Mouse (Mus musculus) erythroblast, embryonic 14.5 days (primary cell): ENCODE data around the gene Mogat1. TPM values are rescaled to one million over a fixed set of nuclear protein-coding genes. Genes with fewer than 3 reads are reported as not detected.

Experiments
- H3K27me3 ChIP-seq: 2 replicates; pipeline ENCODE4 v1.6.1; 2012; ENCODE audit warnings: inconsistent platforms; ENCODE audit not compliant: control insufficient read depth
- H3K36me3 ChIP-seq: 2 replicates; pipeline ENCODE4 v1.6.1; 2012; ENCODE audit warnings: mild to moderate bottlenecking, inconsistent platforms; ENCODE audit not compliant: control insufficient read depth
- H3K4me1 ChIP-seq: 2 replicates; pipeline ENCODE4 v1.6.1; 2012; ENCODE audit warnings: inconsistent platforms; ENCODE audit not compliant: control insufficient read depth
- H3K4me3 ChIP-seq: replicated peaks from 2 replicates; pipeline ENCODE3; 2012; ENCODE audit warnings: moderate library complexity, mild to moderate bottlenecking, inconsistent platforms
- H3K9me3 ChIP-seq: 2 replicates; pipeline ENCODE4 v1.6.1; 2012; ENCODE audit warnings: low read length, inconsistent platforms, mixed read lengths; ENCODE audit not compliant: control insufficient read depth
- GATA1 ChIP-seq: IDR thresholded peaks from 2 replicates; pipeline ENCODE4 v1.6.1; 2012; ENCODE audit warnings: low read length, inconsistent platforms, mixed read lengths
- TAL1 ChIP-seq: IDR thresholded peaks from 3 replicates; pipeline ENCODE4 v1.6.1; 2012; ENCODE audit warnings: low read length, inconsistent platforms, mixed read lengths
- polyA plus RNA-seq: library from polyadenylated mRNA; stranded (reverse); fragments of >175 nt; gene quantifications from 2 replicates; pipeline ENCODE4 v1.2.3, GENCODE M21; 2012

The Mogat1 gene
- polyA plus RNA-seq, 1 experiment = not detected

DNA sequence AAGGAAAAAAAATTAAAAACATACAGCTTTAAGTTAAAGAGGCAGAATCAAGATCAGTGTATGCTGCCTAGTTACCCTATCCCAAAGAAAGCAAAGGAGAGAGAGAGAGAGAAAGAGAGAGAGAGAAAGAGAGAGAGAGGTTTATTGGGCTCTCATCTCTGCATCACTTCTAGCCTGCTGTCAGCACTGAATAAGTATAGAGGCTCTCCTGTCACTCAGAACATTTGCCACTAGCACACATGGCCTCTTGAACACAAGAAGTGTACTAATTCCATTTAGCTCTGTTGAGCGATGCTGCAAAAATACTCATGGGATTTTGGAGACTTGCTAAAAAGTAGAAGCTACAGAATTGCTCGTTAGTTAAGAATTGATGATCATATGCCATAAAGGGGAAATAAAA is 56.2 kb downstream of the Mogat1 start:
- H3K27me3 ChIP-seq = no peaks in the 10 kb centered on the region
- H3K4me3 ChIP-seq = no peak overlapping the region
- TF ChIP-seq TAL1 = no peak
- no peak for TF ChIP-seq GATA1
- peaks cover 4% of the 10 kb centered on the region for H3K9me3 ChIP-seq
- H3K36me3 ChIP-seq = no peaks in the 10 kb centered on the region
- no peaks in the 10 kb centered on the region for H3K4me1 ChIP-seq

DNA sequence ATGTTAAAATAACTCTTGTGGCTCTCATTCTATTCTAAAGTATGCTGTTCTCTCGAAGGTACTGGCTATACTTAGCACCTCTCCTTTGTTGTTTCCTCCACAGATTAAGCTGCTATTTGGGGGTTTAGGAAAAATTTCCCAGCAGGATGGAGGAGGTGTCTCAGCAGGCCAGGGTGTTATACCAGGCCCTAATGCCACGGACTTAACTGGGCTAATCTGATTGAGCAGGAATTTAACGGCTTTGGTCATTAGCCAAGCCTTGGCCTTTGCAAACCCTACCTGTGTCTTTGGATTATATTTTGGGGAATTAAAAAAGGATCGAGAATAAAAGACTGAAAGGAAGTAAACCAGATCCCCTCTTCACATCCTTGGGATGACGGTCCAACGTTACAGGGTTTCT is 56.6 kb downstream of the Mogat1 start:
- H3K4me3 ChIP-seq = no peak overlapping the region
- TF ChIP-seq GATA1 (no peak), TAL1 (no peak)
- H3K27me3 ChIP-seq = no peaks in the 10 kb centered on the region
- H3K4me1 ChIP-seq = no peaks in the 10 kb centered on the region
- no peaks in the 10 kb centered on the region for H3K36me3 ChIP-seq
- H3K9me3 ChIP-seq = peaks cover 4% of the 10 kb centered on the region

GRCm38 (mm10) chr1:78567834-78568507 is 57.2 kb downstream of the Mogat1 start:
- Histone ChIP-seq H3K27me3 (no peaks in the 10 kb centered on the region), H3K9me3 (peaks cover 4% of the 10 kb centered on the region), H3K36me3 (no peaks in the 10 kb centered on the region), H3K4me1 (no peaks in the 10 kb centered on the region), H3K4me3 (no peak overlapping the region)
- TF ChIP-seq GATA1 (no peak), TAL1 (no peak)

DNA sequence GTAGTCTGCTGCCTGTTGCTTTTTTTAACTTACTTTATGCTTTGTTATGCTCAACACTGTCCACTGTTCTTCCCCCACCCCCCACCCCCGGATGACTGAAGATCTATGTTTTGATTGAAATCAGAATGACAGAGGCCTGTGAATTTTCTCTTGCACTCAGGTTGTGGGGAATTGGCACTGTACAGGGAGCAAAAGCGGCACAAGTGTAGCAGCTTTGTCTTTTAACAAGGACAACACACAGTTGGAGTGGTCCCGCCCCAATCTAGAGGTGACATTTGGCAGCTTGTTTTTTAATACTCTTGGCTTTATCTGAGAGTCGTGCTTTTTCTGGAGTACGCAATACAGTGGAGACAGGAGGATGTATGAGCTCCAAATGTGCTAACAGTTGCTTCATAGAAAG is 58.8 kb downstream of the Mogat1 start:
- peaks cover 4% of the 10 kb centered on the region for H3K9me3 ChIP-seq
- no peak overlapping the region for H3K4me3 ChIP-seq
- H3K4me1 ChIP-seq = no peaks in the 10 kb centered on the region
- no peaks in the 10 kb centered on the region for H3K36me3 ChIP-seq
- TF ChIP-seq TAL1 (no peak), GATA1 (no peak)
- no peaks in the 10 kb centered on the region for H3K27me3 ChIP-seq

- Histone ChIP-seq H3K4me3 (no peak overlapping the region), H3K36me3 (no peaks in the 10 kb centered on the region), H3K27me3 (no peaks in the 10 kb centered on the region), H3K9me3 (no peaks in the 10 kb centered on the region), H3K4me1 (no peaks in the 10 kb centered on the region)
- TF ChIP-seq TAL1 (no peak), GATA1 (no peak)
These were observed 74.3 kb downstream of the Mogat1 start for GRCm38 (mm10) chr1:78585080-78585479.

DNA sequence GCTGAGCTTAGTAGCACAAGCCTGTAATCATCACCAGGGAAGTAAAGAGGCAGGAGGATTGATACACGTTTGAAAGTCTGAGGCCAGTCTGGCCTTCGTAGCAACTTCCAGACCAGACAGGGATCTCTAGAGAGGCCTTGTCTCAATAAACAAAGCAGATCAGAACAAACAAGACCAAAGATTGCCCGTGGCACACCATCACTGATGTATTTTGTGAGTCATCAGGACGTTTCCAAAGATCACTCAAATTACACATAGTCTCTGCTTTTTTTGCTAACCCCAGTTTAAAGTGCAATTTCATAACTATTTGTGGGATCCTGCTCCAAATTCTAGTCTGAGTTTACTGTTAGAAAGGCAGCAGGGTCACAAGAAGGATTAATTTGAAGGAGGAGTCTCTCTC is 76.2 kb downstream of the Mogat1 start:
- TF ChIP-seq GATA1 (no peak), TAL1 (no peak)
- no peaks in the 10 kb centered on the region for H3K36me3 ChIP-seq
- H3K4me3 ChIP-seq = no peak overlapping the region
- no peaks in the 10 kb centered on the region for H3K9me3 ChIP-seq
- no peaks in the 10 kb centered on the region for H3K4me1 ChIP-seq
- H3K27me3 ChIP-seq = no peaks in the 10 kb centered on the region

Other genes starting within 250 kb of the Mogat1 start
- gene Sgpp2, start 200.6 kb upstream of the Mogat1 start, polyA plus RNA-seq = not detected in 2 replicates
- gene Farsb, start 22.1 kb upstream of the Mogat1 start, polyA plus RNA-seq = 0.63 and 0.72 TPM in 2 replicates
- gene BC035947, start 1.2 kb downstream of the Mogat1 start, polyA plus RNA-seq = not detected in 2 replicates
- 0.11 and 0.16 TPM in 2 replicates for gene Acsl3, start 146.8 kb downstream of the Mogat1 start, polyA plus RNA-seq
- 0.01 and 0.02 TPM in 2 replicates for gene Utp14b, start 147.0 kb downstream of the Mogat1 start, polyA plus RNA-seq